Mouse (Mus musculus): ENCODE measurements around the gene Ankrd66.

GRCm38 (mm10) chr17:43485982-43486381 lies 57.5 kb downstream of the Ankrd66 start:
- TF ChIP-seq POLR2A (IDR thresholded peaks at IDR 0.05; ENCODE audit: extremely low read depth, insufficient read depth, low read length) (no peak), CTCF (IDR thresholded peaks at IDR 0.05; ENCODE audit: extremely low read depth, insufficient read depth, low read length) (no peak)
